Mouse (Mus musculus) myocyte (in vitro differentiated cells): ENCODE results near the gene A2ml1.

ENCODE experiments used
- CEBPB ChIP-seq: IDR thresholded peaks from 2 replicates; pipeline ENCODE4 v1.6.1; 2011; ENCODE audit warnings: mild to moderate bottlenecking, moderate library complexity; ENCODE audit not compliant: poor library complexity, insufficient read depth, severe bottlenecking
- E2F4 ChIP-seq: IDR thresholded peaks from one replicate; pipeline ENCODE4 v1.6.1; 2011; ENCODE audit warnings: mild to moderate bottlenecking, control low read depth, moderate library complexity; ENCODE audit not compliant: insufficient read depth
- MAX ChIP-seq: IDR thresholded peaks from one replicate; pipeline ENCODE4 v1.6.1; 2011; ENCODE audit warnings: low read depth, mild to moderate bottlenecking, control low read depth
- MYOD1 ChIP-seq, 3 experiments: IDR thresholded peaks; one replicate each; pipeline ENCODE4 v1.6.1; 2011; ENCODE audit warnings: control low read depth in 2 of 3, low read depth in 2 of 3, mild to moderate bottlenecking in 2 of 3, moderate library complexity in 1 of 3; ENCODE audit not compliant: insufficient read length in 2 of 3, control insufficient read depth in 1 of 3
- MYOG ChIP-seq, 3 experiments: IDR thresholded peaks; one replicate each; pipeline ENCODE4 v1.6.1; 2011; ENCODE audit warnings: control low read depth in 2 of 3, low read depth in 2 of 3, mild to moderate bottlenecking in 2 of 3; ENCODE audit not compliant: insufficient read length in 2 of 3, control insufficient read depth in 1 of 3, insufficient read depth in 1 of 3
- POLR2A ChIP-seq: IDR thresholded peaks from one replicate; pipeline ENCODE4 v1.6.1; 2011; ENCODE audit warnings: low read depth, mild to moderate bottlenecking, control low read depth, moderate library complexity; ENCODE audit not compliant: insufficient read length
- POLR2AphosphoS2 ChIP-seq: IDR thresholded peaks from one replicate; pipeline ENCODE4 v1.6.1; 2011; ENCODE audit warnings: low read depth, control low read depth; ENCODE audit not compliant: insufficient read length
- REST ChIP-seq: IDR thresholded peaks from one replicate; pipeline ENCODE4 v1.6.1; 2011; ENCODE audit warnings: mild to moderate bottlenecking, control low read depth, moderate library complexity; ENCODE audit not compliant: insufficient read depth, insufficient read length
- SRF ChIP-seq: IDR thresholded peaks from one replicate; pipeline ENCODE4 v1.6.1; 2011; ENCODE audit warnings: low read depth; ENCODE audit not compliant: control insufficient read depth, insufficient read length
- TCF12 ChIP-seq: IDR thresholded peaks from one replicate; pipeline ENCODE4 v1.6.1; 2011; ENCODE audit warnings: mild to moderate bottlenecking, control low read depth; ENCODE audit not compliant: poor library complexity, insufficient read depth, severe bottlenecking
- TCF3 ChIP-seq: IDR thresholded peaks from one replicate; pipeline ENCODE4 v1.6.1; 2011; ENCODE audit warnings: low read depth, control low read depth; ENCODE audit not compliant: insufficient read length
- USF1 ChIP-seq: IDR thresholded peaks from one replicate; pipeline ENCODE4 v1.6.1; 2011; ENCODE audit warnings: low read depth, mild to moderate bottlenecking, control low read depth, moderate library complexity

- TF ChIP-seq USF1 (no peak), POLR2A (no peak), TCF12 (no peak), MYOD1 (IDR thresholded peaks at IDR 0.05; ENCODE audit: control insufficient read depth in 1 of 3, insufficient read length in 2 of 3, low read depth in 2 of 3) (no peak), MAX (no peak), MYOG (IDR thresholded peaks at IDR 0.05; ENCODE audit: control insufficient read depth in 1 of 3, insufficient read depth in 1 of 3, insufficient read length in 2 of 3, low read depth in 2 of 3) (no peak), POLR2AphosphoS2 (no peak), E2F4 (no peak), TCF3 (no peak), CEBPB (no peak), REST (no peak), SRF (no peak)
Observed at GRCm38 (mm10) chr6:128602463-128603201, 21.2 kb upstream of the A2ml1 start.
